Mouse (Mus musculus) ES-Bruce4 (cell line): ENCODE results near the gene Tm7sf2. TPM values are rescaled to one million over a fixed set of nuclear protein-coding genes. Genes with fewer than 3 reads are reported as not detected.

Experiments
- H3K27ac ChIP-seq: 2 replicates; pipeline ENCODE4 v1.5.1; 2012; ENCODE audit warnings: low read length, inconsistent platforms; ENCODE audit not compliant: insufficient read depth
- H3K27me3 ChIP-seq: 2 replicates; pipeline ENCODE4 v1.6.1; 2012; ENCODE audit warnings: mild to moderate bottlenecking, low read length, inconsistent platforms; ENCODE audit not compliant: control insufficient read depth, poor library complexity, insufficient read depth, severe bottlenecking
- H3K36me3 ChIP-seq: 2 replicates; pipeline ENCODE4 v1.6.1; 2012; ENCODE audit warnings: inconsistent platforms, mild to moderate bottlenecking, low read length, moderate library complexity; ENCODE audit not compliant: control insufficient read depth, poor library complexity, insufficient read depth, severe bottlenecking
- H3K4me1 ChIP-seq: one replicate; pipeline ENCODE4 v1.8.1; 2011; ENCODE audit warnings: low read length; ENCODE audit not compliant: control insufficient read depth, insufficient read depth
- H3K4me3 ChIP-seq: 2 replicates; pipeline ENCODE4 v1.5.1; 2011; ENCODE audit warnings: low read depth, mild to moderate bottlenecking, low read length
- H3K9ac ChIP-seq: 2 replicates; pipeline ENCODE4 v1.6.1; 2012; ENCODE audit warnings: low read depth, mild to moderate bottlenecking, inconsistent platforms; ENCODE audit not compliant: poor library complexity, severe bottlenecking
- H3K9me3 ChIP-seq: replicated peaks from 2 replicates; pipeline ENCODE4 v1.6.1; 2012; ENCODE audit warnings: mild to moderate bottlenecking, low read length, inconsistent platforms; ENCODE audit not compliant: control insufficient read depth, poor library complexity, insufficient read depth, severe bottlenecking
- CTCF ChIP-seq: IDR thresholded peaks from one replicate; pipeline ENCODE4 v1.8.1; 2011; ENCODE audit warnings: low read depth, low read length
- EP300 ChIP-seq: IDR thresholded peaks from 2 replicates; pipeline ENCODE4 v1.6.1; 2011; ENCODE audit warnings: low read depth, low read length; ENCODE audit not compliant: insufficient read depth
- POLR2A ChIP-seq: IDR thresholded peaks from one replicate; pipeline ENCODE4 v1.8.1; 2011; ENCODE audit warnings: low read length; ENCODE audit not compliant: insufficient read depth
- polyA plus RNA-seq: library from polyadenylated mRNA; stranded (reverse); fragments of >200 nt; gene quantifications from 2 replicates; pipeline ENCODE4 v1.2.4, GENCODE M21; 2011; ENCODE audit warnings: low read depth; ENCODE audit not compliant: missing spikeins, insufficient read depth, insufficient read length

Tm7sf2 gene
- polyA plus RNA-seq, 1 experiment = 19.1 TPM

GRCm38 (mm10) chr19:6084478-6085248, 16.5 kb upstream of the Tm7sf2 start, which contains the start of the genes Zfpl1 and Cdca5:
TSS of gene Zfpl1 (minus strand) at chr19:6084956.
TSS of gene Cdca5 (plus strand) at chr19:6084983.
- peaks cover 2% of the 10 kb centered on the region for H3K4me1 ChIP-seq
- peaks cover 23% of the 10 kb centered on the region for H3K36me3 ChIP-seq
- peak within 1 kb of the TSS; percentile 89 for H3K9ac ChIP-seq
- H3K9me3 ChIP-seq = no peaks in the 10 kb centered on the region
- H3K27me3 ChIP-seq = no peaks in the 10 kb centered on the region
- TF ChIP-seq CTCF = no peak
- peak; percentile 82; the same call in 1 of the 2 replicates for TF ChIP-seq EP300
- TF ChIP-seq POLR2A = peak; percentile 46
- peak within 1 kb of the TSS; percentile 94 for H3K27ac ChIP-seq
- H3K4me3 ChIP-seq = peak within 1 kb of the TSS; percentile 99

GRCm38 (mm10) chr19:6082156-6082555, 14.0 kb upstream of the Tm7sf2 start, which contains the start of gene Gm28374:
TSS of gene Gm28374 (minus strand) at chr19:6082256.
- TF ChIP-seq EP300 (no peak), CTCF (no peak), POLR2A (no peak)

GRCm38 (mm10) chr19:6079983-6080480, 11.9 kb upstream of the Tm7sf2 start, which contains the start of gene Tmem262:
TSS of gene Tmem262 (plus strand) at chr19:6080033.
- TF ChIP-seq CTCF (no peak), EP300 (no peak), POLR2A (no peak)
- no peak within 1 kb of the TSS for H3K27ac ChIP-seq
- H3K9me3 ChIP-seq = no peaks in the 10 kb centered on the region
- H3K36me3 ChIP-seq = no peaks in the 10 kb centered on the region
- no peaks in the 10 kb centered on the region for H3K27me3 ChIP-seq
- peaks cover 2% of the 10 kb centered on the region for H3K4me1 ChIP-seq
- H3K4me3 ChIP-seq = no peak within 1 kb of the TSS
- H3K9ac ChIP-seq = no peak within 1 kb of the TSS

More at GRCm38 (mm10) chr19:6082156-6082555, 14.0 kb upstream of the Tm7sf2 start, which contains the start of gene Gm28374:
- Histone ChIP-seq H3K27ac (no peak within 1 kb of the TSS), H3K4me3 (no peak within 1 kb of the TSS), H3K9me3 (no peaks in the 10 kb centered on the region), H3K36me3 (peaks cover 11% of the 10 kb centered on the region), H3K27me3 (no peaks in the 10 kb centered on the region), H3K9ac (no peak within 1 kb of the TSS), H3K4me1 (peaks cover 2% of the 10 kb centered on the region)

GRCm38 (mm10) chr19:6076564-6077393, 8.6 kb upstream of the Tm7sf2 start, which contains the start of gene Vps51:
TSS of gene Vps51 (minus strand) at chr19:6077231.
- no peak within 1 kb of the TSS for H3K27ac ChIP-seq
- H3K36me3 ChIP-seq = no peaks in the 10 kb centered on the region
- H3K4me3 ChIP-seq = peak within 1 kb of the TSS; percentile 82
- no peaks in the 10 kb centered on the region for H3K9me3 ChIP-seq
- peak; percentile 39; the same call in 1 of the 2 replicates for TF ChIP-seq EP300
- no peak for TF ChIP-seq CTCF
- TF ChIP-seq POLR2A = no peak
- no peaks in the 10 kb centered on the region for H3K27me3 ChIP-seq
- H3K4me1 ChIP-seq = no peaks in the 10 kb centered on the region
- peak within 1 kb of the TSS; percentile 71 for H3K9ac ChIP-seq

GRCm38 (mm10) chr19:6073889-6074288, 5.7 kb upstream of the Tm7sf2 start:
- TF ChIP-seq EP300 = no peak
- TF ChIP-seq POLR2A = no peak
- no peak for TF ChIP-seq CTCF

More at GRCm38 (mm10) chr19:6073889-6074288, 5.7 kb upstream of the Tm7sf2 start:
- no peak overlapping the region for H3K9ac ChIP-seq
- no peaks in the 10 kb centered on the region for H3K4me1 ChIP-seq
- H3K9me3 ChIP-seq = no peaks in the 10 kb centered on the region
- H3K4me3 ChIP-seq = no peak overlapping the region
- no peaks in the 10 kb centered on the region for H3K36me3 ChIP-seq
- no peaks in the 10 kb centered on the region for H3K27me3 ChIP-seq
- no peak overlapping the region for H3K27ac ChIP-seq
